Mouse (Mus musculus): ENCODE results near the gene Selplg.

GRCm38 (mm10) chr5:113871903-113872548 is 39.6 kb upstream of the Selplg start:
- TF ChIP-seq CTCF (IDR thresholded peaks at IDR 0.05; ENCODE audit: low read depth) (no peak), EP300 (IDR thresholded peaks at IDR 0.05; ENCODE audit: low read depth) (no peak)

Measured in liver, postnatal 0 days (tissue).